Mouse (Mus musculus) induced T-regulatory cell, adult 2 months (primary cell): ENCODE measurements around the gene Kcnh2.

Experiments used
- DNase-seq: peaks from one replicate; pipeline ENCODE4 v3.0.0-alpha.2; 2012; ENCODE audit warnings: low read depth

Kcnh2 gene

GRCm38 (mm10) chr5:24319776-24320466 lies 31.5 kb downstream of the Kcnh2 start:
- DNase-seq, result peak; percentile 38

- DNase-seq, result no peak
These were observed 42.2 kb downstream of the Kcnh2 start for GRCm38 (mm10) chr5:24309223-24309622.

GRCm38 (mm10) chr5:24308621-24309020 lies 42.8 kb downstream of the Kcnh2 start:
- no peak for DNase-seq

GRCm38 (mm10) chr5:24307118-24307777 lies 44.2 kb downstream of the Kcnh2 start:
- no peak for DNase-seq

GRCm38 (mm10) chr5:24303199-24303598 lies 48.2 kb downstream of the Kcnh2 start:
- DNase-seq, result peak; percentile 85

GRCm38 (mm10) chr5:24299845-24300589 lies 51.4 kb downstream of the Kcnh2 start:
- DNase-seq, result no peak

GRCm38 (mm10) chr5:24291954-24292353 lies 59.5 kb downstream of the Kcnh2 start:
- DNase-seq, result no peak

- DNase-seq, result no peak
These were observed 65.0 kb downstream of the Kcnh2 start for GRCm38 (mm10) chr5:24286221-24286970.

- no peak for DNase-seq
These were observed 67.3 kb downstream of the Kcnh2 start for GRCm38 (mm10) chr5:24284145-24284544.

- DNase-seq, result no peak
These were observed 68.2 kb downstream of the Kcnh2 start for GRCm38 (mm10) chr5:24283181-24283580.

GRCm38 (mm10) chr5:24280523-24280922 lies 70.9 kb downstream of the Kcnh2 start:
- DNase-seq, result no peak

GRCm38 (mm10) chr5:24279527-24279926 lies 71.9 kb downstream of the Kcnh2 start:
- no peak for DNase-seq

- DNase-seq, result no peak
These were observed 73.2 kb downstream of the Kcnh2 start for GRCm38 (mm10) chr5:24278206-24278605.

GRCm38 (mm10) chr5:24273683-24274621 lies 77.5 kb downstream of the Kcnh2 start:
- no peak for DNase-seq

GRCm38 (mm10) chr5:24270941-24271340 lies 80.5 kb downstream of the Kcnh2 start:
- DNase-seq, result no peak
